Mouse (Mus musculus) neural tube, embryonic 10.5 days (tissue): Measurements from ENCODE around the gene Eif2s2.
"Not testable (repeated sequence)": the region's sequence is repeated elsewhere in the genome, so short reads cannot be mapped to it uniquely, and the experiment has no call there.

Experiments used
- DNase-seq: peaks from one replicate; pipeline ENCODE4 v3.0.0-alpha.2; 2017; ENCODE audit warnings: low spot score; ENCODE audit errors: extremely low spot score

The Eif2s2 gene

DNA sequence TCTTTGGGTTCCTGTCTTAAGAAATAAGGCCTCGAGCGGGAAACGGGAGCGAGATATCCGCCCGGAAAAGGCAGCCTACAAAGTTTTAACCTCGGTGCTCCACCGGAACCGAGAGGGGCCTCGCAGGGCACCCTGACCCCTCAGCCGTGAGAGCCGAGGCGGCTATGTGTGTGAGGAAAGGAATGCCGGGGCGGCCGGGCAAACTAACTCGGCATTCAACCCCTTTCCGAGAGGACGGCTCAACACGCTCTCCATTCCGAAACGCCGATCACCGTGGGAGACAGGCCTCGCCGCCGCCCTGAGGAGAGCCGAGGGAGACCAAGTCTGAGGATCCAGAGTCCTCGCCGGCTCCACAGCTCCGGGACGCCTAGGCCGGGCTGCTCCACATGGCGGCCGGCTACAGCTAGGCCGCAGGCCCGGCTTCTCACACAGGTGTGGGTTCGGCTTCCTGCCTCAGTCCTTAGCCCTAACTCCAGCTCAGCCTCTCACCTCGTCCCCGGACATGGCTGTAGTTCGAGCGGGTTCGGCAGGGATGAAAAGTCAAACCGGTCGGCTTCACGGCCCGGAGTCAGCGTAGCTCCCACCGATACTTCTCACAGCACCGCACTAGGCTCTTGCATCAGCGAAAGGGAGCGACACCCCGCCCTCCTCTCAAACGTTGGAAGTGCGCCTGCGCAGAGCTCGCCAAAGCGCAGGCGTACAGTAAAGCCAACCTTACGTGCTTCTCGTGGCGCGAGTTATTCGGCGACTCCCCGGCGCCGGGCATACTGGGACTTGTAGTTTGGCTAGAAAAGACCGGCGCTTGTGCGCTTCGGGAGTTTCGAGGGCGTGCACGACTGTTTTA, at the start of gene Eif2s2:
Gene Eif2s2 (minus strand): TSS at position 735 of the 844 bp plus-strand sequence.
- peak; percentile 94 for DNase-seq

DNA sequence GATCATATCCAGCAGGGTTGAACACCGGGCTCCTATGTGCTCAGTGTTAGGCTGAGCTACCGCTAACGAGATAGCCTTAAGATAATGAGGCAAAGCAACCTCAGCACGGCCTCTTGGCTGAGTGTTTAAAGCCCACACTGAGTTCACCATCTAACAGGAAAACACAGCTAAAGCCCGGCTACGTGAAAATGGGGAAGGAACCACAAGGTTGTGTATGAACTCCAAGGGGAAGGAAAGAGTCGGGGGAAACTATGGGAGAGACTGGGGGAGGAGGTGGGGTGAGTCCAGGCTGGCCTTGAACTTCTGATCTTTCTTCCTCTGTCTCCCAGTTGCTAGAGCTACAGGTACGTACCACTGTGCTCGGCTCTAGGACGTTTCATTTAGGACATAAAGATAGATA, 49.2 kb upstream of the Eif2s2 start:
- no peak for DNase-seq

DNA sequence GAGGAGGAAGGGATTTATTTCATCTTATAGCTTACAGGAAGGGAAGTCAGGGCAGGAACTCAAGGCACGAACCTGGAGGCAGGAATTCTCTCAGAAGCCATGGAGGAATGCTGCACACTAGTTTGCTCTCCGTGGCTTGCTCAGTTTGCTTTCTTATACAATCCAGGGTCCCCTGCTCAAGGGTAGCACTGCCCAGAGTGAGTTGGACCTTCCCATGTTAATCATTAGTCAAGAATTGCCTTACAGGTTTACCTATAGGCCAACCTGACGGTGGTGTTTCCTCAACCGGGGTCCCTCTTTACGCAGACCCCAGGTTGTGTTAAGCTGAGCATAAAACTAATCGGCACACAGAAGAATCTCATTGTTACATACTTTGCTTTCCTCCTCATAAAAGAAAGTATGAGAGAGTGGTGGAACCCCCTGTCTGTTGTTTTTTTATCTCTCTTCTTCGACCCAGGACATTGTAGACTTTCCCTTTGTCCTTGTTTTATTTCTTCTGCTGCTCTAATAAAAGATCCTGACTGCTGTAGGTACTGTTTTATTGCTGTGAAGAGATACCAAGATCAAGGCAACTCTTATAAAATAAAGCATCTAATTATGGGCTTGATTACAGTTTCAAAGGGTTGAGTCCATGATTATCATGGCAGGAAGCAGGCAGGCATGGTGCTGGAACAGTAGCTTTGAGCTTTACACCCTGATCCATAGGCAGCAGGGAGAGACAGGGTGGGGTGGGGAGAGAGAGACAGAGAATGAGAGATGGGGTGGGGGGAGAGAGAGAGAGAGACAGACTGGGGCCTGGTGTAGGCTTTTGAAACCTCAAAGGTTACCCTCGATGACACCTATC, 45.0 kb upstream of the Eif2s2 start:
- no peak for DNase-seq

DNA sequence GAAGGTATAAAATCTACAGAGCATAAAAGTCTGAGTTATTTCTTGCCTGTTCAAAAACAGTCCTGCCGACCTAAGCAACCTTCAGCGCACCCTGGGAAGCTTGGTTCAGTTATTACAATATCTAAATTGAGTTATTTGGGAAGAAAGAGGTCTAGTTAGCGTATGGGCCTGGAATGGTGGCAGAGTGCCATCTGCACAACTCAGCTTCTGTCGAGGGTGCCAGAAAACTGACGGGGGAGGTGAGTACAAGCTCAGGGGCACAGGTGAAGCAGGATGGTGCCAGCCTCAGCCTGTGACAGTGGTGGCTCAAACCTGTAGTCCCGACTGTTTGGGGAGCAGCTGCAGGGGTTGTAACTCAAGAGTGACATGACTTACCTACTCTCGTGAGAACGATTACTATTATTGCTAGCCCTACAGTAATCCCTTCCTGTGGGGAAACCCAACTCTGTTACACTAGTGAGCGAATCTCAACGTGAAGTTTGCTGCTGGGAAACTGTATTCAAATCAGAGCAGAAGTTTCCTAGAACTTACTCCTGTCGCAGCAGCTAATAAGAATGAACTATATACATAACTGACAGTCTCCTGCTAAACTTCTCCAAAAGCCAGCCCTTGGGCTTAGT, 43.9 kb upstream of the Eif2s2 start:
- no peak for DNase-seq

DNA sequence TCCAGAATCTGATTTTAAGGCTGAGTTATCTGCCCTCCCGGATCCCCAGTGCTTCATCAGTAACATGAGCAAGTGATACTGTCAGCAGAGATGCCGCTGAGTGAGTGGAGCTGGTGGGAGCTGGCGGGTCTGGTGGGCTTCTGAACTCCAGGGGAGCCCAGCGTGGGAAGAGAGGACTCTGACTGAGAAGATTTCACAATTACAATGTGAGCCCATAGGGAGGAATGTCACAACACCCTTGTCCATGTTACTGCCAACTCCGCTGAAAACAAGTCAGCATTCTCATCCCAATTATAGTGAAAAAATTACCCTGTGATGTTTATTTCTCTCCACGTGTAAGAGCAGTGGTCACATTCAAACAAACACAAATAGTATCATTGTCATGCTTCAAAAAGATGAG, 43.4 kb upstream of the Eif2s2 start:
- no peak for DNase-seq

DNA sequence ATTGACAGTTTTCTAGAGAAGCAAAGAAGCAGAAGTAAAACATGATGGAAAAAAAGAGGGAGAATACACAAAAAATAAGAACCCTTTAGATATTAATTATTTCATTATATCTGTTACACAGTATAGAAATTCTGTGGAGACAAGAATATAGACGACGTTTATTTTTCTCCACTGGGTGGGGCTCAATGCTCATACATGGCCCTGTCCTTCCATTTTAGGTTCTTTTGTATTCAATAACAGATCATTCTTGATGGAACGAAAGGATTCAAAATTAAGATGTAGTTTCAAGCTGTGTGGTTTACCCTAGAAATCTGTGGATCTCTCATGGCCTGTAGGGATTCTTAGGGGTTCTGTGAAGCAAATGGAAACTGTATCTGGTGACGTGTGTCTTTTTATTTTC, 41.1 kb upstream of the Eif2s2 start:
- no peak for DNase-seq

DNA sequence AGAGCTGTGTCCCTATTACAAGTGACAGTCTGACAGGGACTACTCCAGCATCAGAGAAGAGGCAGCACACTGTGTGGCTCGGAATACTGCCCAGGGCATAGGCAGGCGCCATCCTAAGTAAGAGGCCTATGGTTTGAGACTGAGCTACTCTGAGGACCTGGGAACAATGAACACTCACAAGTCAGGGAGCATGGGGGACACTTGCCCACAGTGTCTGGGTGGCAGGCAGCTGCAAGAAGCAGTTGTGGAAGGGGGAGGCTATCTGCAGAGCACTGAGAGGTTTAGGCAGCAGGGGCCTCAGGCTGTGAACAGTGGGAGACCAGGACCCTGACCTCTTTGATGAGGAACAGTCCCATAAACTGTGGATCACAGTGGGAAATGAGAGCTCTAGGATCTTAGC, 35.6 kb upstream of the Eif2s2 start:
- no peak for DNase-seq

DNA sequence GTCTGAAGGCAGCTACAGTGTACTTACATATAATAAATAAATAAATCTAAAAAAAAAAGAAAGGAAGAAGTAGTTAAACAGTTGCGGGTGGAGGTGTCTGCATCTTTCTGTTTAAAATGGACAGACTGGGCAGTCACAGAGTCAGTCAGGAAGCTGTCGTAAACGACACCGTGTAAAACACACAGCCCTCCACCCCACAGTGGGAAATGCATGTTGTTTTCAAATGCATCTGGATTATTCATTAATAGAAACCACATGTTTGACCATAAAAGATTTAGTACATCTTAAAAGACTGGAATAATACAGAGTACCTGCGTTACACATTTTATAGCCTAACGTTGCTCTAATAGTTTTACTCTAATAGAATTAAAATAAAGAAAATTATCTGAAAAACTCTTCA, 34.1 kb upstream of the Eif2s2 start:
- no peak for DNase-seq

DNA sequence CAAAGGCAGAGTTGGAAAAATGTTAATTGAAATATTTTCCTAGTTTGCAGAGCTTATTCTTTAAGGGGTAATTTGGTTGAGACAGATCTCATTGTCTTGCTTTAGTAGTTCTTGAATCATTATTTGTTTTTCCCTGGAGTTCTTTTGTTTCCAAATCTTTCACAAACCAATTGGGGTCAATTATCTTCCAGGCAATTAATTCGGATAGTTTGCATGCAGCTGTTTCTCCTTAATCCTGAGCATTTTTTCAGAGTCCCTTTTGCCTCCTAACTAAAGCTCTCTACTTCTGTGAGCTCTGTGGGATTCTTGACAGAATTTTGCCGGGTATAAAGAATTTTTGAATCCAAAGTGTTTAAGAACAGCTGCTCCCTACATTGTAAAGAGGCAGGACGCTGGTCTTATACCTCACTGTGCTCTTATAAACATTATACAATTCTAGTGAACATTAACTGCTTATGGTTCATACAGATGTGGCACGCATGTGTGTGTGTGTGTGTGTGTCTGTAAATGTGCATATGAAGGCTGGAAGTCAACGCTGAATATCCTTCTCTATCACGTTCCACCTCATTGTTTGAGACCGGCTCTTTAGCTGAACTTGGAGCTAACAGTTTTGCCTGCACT, 32.8 kb upstream of the Eif2s2 start:
- DNase-seq = no peak

DNA sequence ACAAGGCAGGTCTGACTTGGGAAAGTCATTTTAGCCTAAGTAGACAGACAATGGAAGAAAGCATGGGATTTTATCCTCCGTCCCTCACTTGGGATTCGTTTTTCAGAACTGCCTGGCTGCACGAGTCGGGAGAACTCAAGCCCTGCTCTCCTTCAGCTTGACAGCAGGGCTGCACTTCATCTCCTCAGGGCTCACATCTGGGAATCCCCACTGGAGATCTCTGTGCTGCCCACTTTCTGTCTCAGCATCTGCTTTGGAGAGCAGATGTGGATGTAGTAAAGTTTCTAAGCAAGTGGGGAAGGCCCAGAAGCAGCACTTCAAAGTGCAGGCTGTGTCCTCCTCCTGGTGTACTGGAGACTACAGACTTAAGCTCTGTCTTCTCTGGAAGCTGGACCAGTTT, 29.4 kb upstream of the Eif2s2 start:
- DNase-seq = not testable (repeated sequence)

DNA sequence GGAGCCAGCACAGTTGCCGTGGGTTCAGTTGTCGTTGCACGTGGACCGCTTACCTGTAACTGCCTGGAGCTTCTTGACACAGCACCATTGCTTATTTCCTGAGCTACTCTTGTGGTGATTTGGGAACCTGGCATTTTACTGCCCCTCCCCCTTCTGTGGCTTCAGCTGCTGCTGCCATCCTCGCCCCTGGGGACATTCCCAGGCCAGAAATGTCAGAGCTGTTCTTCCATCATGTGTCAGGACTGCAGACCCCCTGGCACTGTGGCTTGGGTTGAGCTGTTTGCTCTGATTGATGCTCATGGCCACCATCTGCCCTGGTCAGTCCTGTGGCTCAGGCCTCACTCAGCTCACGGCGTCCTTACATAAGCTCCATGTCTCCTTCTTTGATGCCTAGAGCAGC, 28.2 kb upstream of the Eif2s2 start:
- DNase-seq = no peak

DNA sequence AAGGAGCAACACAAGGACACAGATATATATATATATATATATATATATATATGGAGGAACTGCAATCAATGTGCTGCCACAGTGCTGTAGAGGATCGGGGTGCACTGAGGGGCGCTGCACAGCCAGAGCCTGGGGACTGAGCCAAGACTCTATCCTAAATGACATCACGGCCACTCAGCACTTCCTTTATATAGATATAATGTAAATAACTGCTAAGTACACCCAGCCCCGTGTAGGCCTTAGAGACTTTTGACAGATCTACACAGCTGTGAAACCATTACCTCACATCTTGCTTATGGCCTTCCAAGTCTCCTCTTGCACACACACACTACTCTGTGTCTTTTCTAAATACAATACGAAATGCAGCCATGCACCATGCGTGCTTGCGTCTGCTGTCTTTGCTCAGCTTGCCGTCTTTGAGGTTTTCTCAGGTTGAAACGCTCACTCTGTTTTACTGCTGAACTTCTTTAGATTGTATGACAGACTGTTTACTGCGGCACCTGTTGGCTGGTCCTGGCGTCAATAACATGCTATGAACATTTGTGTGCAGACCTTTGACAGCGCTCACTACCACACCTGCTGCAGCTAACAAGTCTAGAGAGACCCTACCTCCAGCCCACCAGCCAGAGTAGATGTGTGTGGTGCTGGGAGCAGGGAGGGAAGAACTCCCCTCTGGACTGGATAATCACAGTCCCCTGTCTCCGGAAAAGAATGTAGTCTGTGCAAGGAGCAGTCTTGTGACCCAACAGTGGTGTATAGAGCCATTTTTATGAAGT, 25.3 kb upstream of the Eif2s2 start:
- DNase-seq = no peak

DNA sequence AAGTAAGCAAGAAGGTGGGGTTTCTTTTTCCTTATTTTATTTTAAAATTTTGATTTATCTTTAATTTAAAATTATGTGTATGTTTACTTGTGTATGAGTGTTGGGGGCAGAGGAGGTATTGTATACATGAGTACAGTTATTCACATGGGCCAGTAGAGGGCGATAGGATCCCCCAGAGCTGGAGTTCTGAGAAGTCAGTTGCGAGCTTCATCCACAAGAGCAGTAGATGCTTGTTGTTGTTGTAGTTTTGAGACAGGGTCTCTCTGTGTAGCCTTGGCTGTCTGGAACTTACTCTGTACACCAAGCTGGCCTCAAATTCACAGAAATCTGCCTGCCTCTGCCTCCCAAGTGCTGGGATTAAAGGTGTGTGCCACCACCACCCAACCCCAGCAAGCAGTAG, 23.8 kb upstream of the Eif2s2 start:
- no peak for DNase-seq

DNA sequence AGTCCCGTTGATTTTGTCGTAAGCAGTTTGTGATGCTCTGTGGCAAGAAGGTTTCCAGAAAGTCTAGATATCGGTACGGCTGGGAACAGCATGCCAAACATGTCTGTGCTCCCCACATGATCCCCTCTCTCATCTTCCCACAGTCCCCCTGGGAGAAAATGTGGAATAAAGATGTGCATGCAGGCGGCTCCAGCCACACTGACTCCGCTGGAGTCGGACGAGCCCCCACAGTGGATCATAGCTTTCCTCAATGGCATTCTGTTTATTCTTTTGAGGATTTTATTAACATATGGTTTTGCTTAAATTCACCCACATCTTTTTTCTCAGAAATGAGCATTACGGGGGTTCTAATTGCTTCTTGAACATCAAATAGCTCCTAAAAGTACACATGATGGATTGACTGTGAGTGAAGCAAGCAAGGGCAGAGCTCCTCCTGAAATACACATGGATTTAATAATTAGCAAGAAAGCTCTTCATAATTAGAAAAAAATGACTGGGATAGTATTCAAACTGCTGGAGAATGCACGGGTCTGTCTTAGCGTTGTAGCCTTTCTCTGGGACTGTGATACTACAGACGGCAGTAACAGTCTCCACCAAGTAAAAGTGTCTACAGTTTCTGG, 23.3 kb upstream of the Eif2s2 start:
- DNase-seq = no peak

DNA sequence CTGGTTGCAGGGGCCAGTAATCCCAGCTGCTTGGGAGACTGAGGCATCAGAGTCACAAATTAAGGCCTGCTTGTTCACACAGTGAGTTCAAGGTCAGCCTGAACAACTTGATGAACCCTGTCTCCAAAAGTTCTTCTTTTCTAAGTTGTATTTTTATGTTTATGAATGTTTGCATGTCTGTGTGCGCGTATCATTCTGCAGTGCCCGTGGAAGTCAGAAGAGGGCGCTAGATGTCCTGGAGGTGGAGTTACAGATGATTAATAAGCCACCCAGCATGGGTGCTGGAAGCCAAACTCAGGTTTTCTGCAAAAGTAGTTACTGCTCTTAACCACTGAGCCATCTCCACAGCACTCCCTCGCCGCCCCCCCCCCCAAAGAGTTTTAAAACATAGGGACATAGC, 17.1 kb upstream of the Eif2s2 start:
- no peak for DNase-seq

DNA sequence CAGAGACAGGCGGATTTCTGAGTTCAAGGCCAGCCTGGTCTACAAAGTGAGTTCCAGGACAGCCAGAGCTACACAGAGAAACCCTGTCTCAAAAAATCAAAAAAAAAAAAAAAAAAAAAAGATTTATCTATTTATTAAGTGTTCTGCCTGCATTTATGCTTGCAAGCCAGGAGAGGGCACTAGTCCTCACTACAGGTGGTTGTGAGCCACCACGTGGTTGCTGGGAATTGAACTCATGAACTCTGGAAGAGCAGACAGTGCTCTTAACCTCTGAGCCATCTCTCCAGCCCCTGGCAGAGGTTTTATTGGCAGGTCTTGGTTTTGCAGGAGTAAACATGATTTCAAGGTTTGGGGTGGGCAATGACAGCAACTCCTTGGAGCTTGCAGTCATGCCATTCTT, 15.5 kb upstream of the Eif2s2 start:
- DNase-seq = not testable (repeated sequence)

DNA sequence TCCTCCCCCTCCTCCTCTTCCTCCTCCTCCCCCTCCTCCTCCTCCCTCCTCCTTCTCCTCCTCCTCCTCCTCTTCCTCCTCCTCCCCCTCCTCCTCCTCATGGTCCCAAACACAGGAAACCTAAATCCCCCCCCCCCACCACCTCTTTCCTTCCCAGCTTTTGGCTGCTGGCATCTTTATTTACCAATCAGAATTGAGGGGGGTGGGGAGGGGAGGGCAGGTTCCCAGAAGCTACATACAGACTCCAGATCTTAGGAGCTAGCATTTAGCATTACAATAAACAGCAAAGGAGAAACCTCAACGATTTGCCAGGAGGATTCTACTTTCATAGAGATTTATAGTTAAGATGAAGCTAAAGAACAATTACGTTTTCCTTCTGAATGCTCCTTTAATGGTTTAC, 13.1 kb upstream of the Eif2s2 start:
- DNase-seq = no peak

DNA sequence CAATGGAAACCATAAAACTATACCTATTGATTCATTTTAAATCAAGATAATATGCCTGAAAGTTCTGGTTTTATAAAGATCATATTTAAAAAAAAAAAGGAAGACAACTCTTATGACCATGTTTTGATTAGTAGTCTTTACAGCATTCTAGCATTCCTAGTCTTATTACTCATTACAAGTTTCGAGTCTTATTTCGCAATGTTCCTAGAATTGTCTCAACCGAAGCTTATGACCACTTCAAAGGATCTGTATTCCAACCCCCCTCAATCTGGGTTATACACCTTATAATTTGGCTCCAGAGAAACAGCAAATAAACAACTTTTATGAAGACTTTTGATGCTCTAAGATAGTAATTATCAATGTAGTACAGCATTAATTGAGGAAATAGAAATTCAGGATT, 9.4 kb upstream of the Eif2s2 start:
- no peak for DNase-seq

DNA sequence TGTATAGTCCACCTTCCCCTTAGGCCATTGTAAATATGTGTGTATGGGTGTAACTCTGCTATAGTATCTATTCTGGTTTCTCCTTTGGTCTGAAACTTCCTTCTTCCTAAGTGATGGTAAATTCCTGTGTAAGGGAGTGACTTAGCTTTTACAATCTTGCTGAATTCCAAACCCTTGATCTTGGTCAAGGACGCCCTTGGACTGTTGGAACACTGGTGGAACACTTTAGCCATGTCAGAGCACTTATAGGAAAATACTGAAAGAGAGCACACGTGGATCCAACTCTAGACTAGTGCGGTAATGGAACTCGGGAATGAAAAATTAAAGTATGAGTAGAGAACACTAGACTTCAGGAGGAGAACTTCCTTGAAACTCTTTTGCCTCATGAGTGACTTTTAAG, 6.7 kb upstream of the Eif2s2 start:
- DNase-seq = not testable (repeated sequence)

DNA sequence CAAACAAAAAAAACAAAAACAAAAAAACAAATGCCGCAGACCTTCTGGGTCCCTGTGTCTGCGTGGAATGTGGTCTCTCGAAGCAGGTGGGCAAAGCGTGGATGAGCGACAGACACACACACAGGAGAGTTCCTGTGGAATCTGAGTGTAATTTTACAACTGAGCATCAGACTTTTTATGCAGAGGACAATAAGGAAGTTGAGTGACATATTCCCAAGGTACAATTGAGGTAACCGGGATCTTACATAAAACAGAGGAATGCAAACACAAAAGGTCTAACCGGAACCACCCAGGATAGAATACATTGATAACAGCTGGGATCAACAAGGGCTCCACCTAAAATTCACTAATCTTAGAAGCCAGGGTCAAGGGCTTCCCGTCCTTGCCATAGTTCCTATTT, 6.3 kb upstream of the Eif2s2 start:
- not testable (repeated sequence) for DNase-seq

DNA sequence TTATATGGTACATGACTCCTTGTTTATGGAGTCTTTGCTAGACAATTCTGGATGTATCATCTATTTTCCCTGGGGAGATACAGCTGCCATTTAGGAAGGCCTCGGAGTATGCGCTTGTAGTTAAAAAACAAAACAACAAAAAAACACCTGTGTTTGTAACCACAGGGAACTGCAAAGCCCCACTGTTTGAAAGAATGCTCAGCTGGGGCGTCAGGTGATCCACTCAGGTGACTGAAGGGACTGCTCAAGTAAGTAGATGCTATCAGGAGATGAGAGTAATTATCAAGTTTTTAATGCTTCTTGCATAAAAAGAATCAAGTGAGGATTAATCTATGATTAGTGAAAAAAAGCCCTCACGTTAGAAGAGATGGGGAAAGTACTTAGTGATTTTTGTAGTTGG, 813 bp upstream of the Eif2s2 start:
- DNase-seq = no peak
